Mouse (Mus musculus) stomach, embryonic 14.5 days (tissue): Measurements from ENCODE around the gene Slco3a1. TPM values are rescaled to one million over a fixed set of nuclear protein-coding genes. Genes with fewer than 3 reads are reported as not detected.

ENCODE experiments used
- ATAC-seq: fragments of 200-750 bp; cut with Nextera tagmentation; 2 replicates; pipeline ENCODE4 v1.8.0; 2017; ENCODE audit warnings: low read depth, moderate TSS enrichment; ENCODE audit not compliant: insufficient number of reproducible peaks, insufficient read depth, low FRiP score
- H3K27ac ChIP-seq: fragments of 300-500 bp; sonication (generic); 2 replicates; pipeline ENCODE4 v1.5.1; 2014; ENCODE audit warnings: mild to moderate bottlenecking, low read length, moderate library complexity, mixed read lengths
- H3K27me3 ChIP-seq: fragments of 300-500 bp; sonication (generic); 2 replicates; pipeline ENCODE4 v1.6.1; 2014; ENCODE audit warnings: low read length, control low read depth, mixed read lengths; ENCODE audit not compliant: control insufficient read depth, insufficient read depth
- H3K36me3 ChIP-seq: fragments of 300-500 bp; sonication (generic); 2 replicates; pipeline ENCODE4 v1.6.1; 2014; ENCODE audit warnings: mild to moderate bottlenecking, control low read depth, low read length, moderate library complexity, mixed read lengths; ENCODE audit not compliant: control insufficient read depth, insufficient read depth
- H3K4me1 ChIP-seq: fragments of 300-500 bp; sonication (generic); 2 replicates; pipeline ENCODE4 v1.6.1; 2014; ENCODE audit warnings: low read length, control low read depth, mixed read lengths; ENCODE audit not compliant: control insufficient read depth, insufficient read depth
- H3K4me2 ChIP-seq: fragments of 300-500 bp; sonication (generic); replicated peaks from 2 replicates; pipeline ENCODE4 v1.6.1; 2014; ENCODE audit warnings: low read depth, low read length, control low read depth
- H3K4me3 ChIP-seq: fragments of 300-500 bp; sonication (generic); 2 replicates; pipeline ENCODE4 v1.5.1; 2014; ENCODE audit warnings: low read depth, low read length, control low read depth
- H3K9ac ChIP-seq: fragments of 300-500 bp; sonication (generic); replicated peaks from 2 replicates; pipeline ENCODE4 v1.6.1; 2014; ENCODE audit warnings: low read depth, mild to moderate bottlenecking, control low read depth, low read length, moderate library complexity, mixed read lengths
- H3K9me3 ChIP-seq: fragments of 300-500 bp; sonication (generic); 2 replicates; pipeline ENCODE4 v1.6.1; 2016; ENCODE audit warnings: low read depth, low read length, control low read depth; ENCODE audit not compliant: control insufficient read depth
- WGBS: fragments of 180-500 bp; shearing (Covaris S2); extraction: QIAGEN DNeasy Blood & Tissue Kit; methylation state at CpG from one replicate; pipeline ENCODE4 v1.1.7; 2014; 5-methylcytosine and 5-hydroxymethylcytosine counted together
- polyA plus RNA-seq: library from polyadenylated mRNA; unstranded; fragments of >200 nt; fragmentation: Nextera tagmentation; extraction: Ambion mirVana; gene quantifications from 2 replicates; pipeline ENCODE4 v1.2.1, GENCODE M21; 2014

Slco3a1 gene
- polyA plus RNA-seq = 9.1 and 13.2 TPM in 2 replicates

DNA sequence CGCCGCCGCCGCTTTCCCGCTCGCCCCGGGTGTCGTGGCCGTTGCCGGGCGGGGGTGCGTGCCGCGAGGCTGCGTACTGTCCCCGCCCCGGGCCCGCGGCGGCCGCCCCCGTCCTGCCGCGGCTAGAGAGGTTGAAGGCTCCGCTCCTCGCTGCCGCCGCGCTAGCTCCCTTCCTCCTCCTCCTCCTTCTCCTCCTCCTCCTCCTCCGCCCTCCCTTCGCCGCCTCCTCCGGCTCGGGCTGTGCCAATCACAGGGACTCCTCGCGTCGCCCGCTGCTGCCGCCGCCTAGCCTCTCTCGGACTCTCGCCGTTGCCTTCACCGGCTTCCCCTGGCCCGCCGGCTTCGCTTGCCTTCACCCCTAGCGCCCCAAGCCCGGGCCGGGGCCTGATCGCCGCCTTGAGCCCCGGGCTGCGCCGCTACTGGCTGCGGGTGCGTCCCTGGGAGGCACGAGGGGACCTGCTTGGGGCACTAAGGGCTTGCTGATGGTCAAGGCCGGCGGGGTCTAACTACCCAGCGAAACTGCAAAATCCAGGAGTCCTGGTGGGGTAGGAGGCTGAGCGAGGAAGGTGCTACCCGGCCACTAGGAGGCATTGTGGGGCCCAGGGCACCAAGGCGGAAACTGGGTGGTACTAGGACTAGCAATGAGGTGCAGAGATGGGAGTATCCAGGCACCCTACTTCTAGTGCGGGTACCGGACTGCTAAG, at the start of gene Slco3a1:
Gene Slco3a1 (minus strand): TSS at position 173 of the 704 bp plus-strand sequence.
- Histone ChIP-seq H3K27me3 (no peaks in the 10 kb centered on the region), H3K4me3 (peak within 1 kb of the TSS; percentile 69), H3K9me3 (no peaks in the 10 kb centered on the region), H3K4me1 (0 out of 2 replicates have a peak, but pooled peaks cover 4% of the 10 kb centered on the region), H3K27ac (peak within 1 kb of the TSS; percentile 66; the same call in 1 of the 2 replicates), H3K9ac (peak within 1 kb of the TSS; percentile 58), H3K4me2 (peak within 1 kb of the TSS; percentile 97), H3K36me3 (no peaks in the 10 kb centered on the region)
- ATAC-seq = peak; percentile 79
- 2% methylated on average over 65 of the region's 66 CpGs for WGBS

DNA sequence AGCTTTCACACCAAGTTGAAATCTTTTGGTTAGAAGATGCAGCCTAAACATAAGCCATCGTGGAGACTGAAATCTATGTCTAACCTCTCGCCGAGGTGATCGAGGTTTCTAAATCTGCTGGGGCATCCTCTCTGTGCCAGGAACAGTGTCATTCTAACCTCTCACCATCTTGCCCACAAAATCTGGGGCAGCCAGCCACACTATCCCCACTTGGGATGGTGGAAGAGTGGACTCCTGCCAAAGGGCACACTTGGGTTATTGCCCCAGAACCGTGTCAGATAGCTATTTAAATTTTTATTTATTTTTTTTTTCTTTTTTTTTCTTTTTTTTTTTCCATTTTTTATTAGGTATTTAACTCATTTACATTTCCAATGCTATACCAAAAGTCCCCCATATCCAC, 46.4 kb upstream of the Slco3a1 start:
- H3K4me3 ChIP-seq = no peak overlapping the region
- WGBS = 93% methylated on average over 5 of the region's 5 CpGs
- H3K27me3 ChIP-seq = no peaks in the 10 kb centered on the region
- H3K27ac ChIP-seq = no peak overlapping the region
- no peaks in the 10 kb centered on the region for H3K36me3 ChIP-seq
- no peak overlapping the region for H3K4me2 ChIP-seq
- no peaks in the 10 kb centered on the region for H3K4me1 ChIP-seq
- ATAC-seq = no peak
- no peak overlapping the region for H3K9ac ChIP-seq
- H3K9me3 ChIP-seq = no peaks in the 10 kb centered on the region

DNA sequence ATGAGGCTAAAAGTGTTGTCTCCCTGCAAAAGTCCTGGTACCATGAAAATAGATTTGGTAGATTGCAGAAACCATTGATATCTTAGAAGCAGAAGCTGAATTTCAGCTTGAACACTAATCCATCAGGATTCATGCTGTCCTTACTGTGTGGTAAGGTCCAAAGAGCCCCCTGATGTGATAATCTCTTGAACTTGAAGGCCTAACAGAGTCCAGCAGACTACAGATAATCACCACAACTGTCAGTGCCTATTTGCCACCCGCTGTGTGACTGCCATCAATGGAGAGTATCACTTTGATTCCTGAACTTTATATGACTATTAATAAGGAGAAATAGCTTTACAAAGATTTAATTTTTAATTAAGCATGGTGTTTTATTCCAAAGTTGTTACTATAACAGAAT, 24.8 kb upstream of the Slco3a1 start:
- ATAC-seq = no peak
- no peaks in the 10 kb centered on the region for H3K27me3 ChIP-seq
- no peaks in the 10 kb centered on the region for H3K36me3 ChIP-seq
- H3K9me3 ChIP-seq = no peaks in the 10 kb centered on the region
- H3K9ac ChIP-seq = no peak overlapping the region
- 83% methylated on average over 1 of the region's 1 CpGs for WGBS
- no peaks in the 10 kb centered on the region for H3K4me1 ChIP-seq
- H3K4me2 ChIP-seq = no peak overlapping the region
- H3K27ac ChIP-seq = no peak overlapping the region
- H3K4me3 ChIP-seq = no peak overlapping the region

DNA sequence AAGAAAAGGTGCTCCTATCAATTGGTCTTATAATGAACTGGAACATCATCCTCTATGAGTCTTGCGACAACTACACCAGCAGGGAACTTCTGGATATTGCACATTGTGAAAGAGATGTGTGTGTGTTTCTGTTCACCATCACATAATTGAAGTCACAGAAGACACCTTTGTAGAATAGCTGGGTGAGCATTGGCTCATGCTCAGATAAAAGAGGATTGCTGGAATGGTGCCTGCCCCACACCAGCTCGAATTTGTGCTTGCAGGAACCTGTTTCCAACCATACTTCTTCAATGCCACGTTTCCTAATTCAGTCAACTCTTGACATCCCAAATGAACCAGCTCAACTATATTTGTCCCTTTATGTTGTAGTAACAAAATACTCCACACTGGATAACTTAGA, 21.1 kb upstream of the Slco3a1 start:
- no peak overlapping the region for H3K4me3 ChIP-seq
- no peaks in the 10 kb centered on the region for H3K36me3 ChIP-seq
- no peaks in the 10 kb centered on the region for H3K4me1 ChIP-seq
- H3K27ac ChIP-seq = no peak overlapping the region
- no peaks in the 10 kb centered on the region for H3K27me3 ChIP-seq
- H3K9me3 ChIP-seq = no peaks in the 10 kb centered on the region
- no peak for ATAC-seq
- H3K9ac ChIP-seq = no peak overlapping the region
- WGBS = 73% methylated on average over 3 of the region's 3 CpGs
- no peak overlapping the region for H3K4me2 ChIP-seq

DNA sequence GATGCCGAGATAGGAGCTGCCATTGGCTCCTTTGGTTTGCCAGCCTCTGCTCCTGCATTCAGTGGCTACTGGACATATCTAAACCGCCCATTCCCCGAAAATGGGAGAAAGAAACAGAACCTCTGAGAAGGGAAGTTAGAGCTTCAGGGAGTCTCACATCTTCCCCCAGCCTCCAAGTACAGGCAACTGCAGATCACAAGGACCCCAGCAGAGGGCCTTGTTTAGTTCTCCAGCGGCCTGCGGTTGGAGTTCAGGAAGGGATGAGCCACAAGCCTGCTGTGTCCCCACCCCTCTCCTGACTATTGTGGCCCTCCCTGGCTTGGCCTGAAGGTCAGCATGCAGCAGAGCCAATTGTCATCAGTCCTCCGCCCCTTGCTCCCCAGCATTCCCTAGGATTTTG, 836 bp upstream of the Slco3a1 start:
- 17% methylated on average over 6 of the region's 6 CpGs for WGBS
- Histone ChIP-seq H3K27me3 (no peaks in the 10 kb centered on the region), H3K27ac (no peak overlapping the region), H3K9ac (peak overlapping the region; percentile 58; the same call in 1 of the 2 replicates), H3K4me2 (peak overlapping the region; percentile 97), H3K4me1 (0 out of 2 replicates have a peak, but pooled peaks cover 4% of the 10 kb centered on the region), H3K36me3 (no peaks in the 10 kb centered on the region), H3K9me3 (no peaks in the 10 kb centered on the region), H3K4me3 (peak overlapping the region; percentile 69)
- no peak for ATAC-seq

DNA sequence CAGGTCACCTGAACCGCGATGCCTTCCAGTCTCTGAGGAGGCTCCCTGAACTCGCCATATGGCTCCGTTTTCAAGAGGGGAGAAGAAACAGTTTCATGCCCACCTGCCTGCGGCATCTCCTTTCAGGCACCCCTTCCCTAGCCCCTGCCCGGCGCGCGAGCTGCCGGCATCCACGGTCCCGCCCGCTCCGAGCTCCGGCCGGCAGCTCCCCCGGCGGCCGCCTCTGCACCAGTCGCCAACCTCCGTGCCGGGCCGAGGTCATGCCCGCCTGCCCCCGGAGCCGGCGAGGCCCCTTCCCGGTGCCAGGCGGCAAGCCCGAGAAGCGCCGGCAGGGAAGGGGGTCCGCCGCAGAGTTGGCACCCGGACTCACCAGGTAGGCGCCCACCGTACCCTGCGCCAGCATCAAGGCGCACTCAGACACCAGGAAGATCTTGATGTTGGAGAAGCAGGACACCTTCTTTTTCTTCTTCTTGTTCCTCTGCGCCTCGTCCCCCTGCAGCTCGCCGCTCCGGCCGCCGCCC, 479 bp downstream of the Slco3a1 start:
- under 1% methylated on average over 44 of the region's 46 CpGs for whole genome bisulfite sequencing
- no peaks in the 10 kb centered on the region for H3K27me3 ChIP-seq
- peak overlapping the region; percentile 58; the same call in 1 of the 2 replicates for H3K9ac ChIP-seq
- peak overlapping the region; percentile 69 for H3K4me3 ChIP-seq
- peak overlapping the region; percentile 97 for H3K4me2 ChIP-seq
- H3K36me3 ChIP-seq = no peaks in the 10 kb centered on the region
- peak; percentile 54; the same call in 1 of the 2 replicates for ATAC-seq
- H3K4me1 ChIP-seq = 0 out of 2 replicates have a peak, but pooled peaks cover 4% of the 10 kb centered on the region
- H3K27ac ChIP-seq = peak overlapping the region; percentile 21; the same call in 1 of the 2 replicates
- no peaks in the 10 kb centered on the region for H3K9me3 ChIP-seq

DNA sequence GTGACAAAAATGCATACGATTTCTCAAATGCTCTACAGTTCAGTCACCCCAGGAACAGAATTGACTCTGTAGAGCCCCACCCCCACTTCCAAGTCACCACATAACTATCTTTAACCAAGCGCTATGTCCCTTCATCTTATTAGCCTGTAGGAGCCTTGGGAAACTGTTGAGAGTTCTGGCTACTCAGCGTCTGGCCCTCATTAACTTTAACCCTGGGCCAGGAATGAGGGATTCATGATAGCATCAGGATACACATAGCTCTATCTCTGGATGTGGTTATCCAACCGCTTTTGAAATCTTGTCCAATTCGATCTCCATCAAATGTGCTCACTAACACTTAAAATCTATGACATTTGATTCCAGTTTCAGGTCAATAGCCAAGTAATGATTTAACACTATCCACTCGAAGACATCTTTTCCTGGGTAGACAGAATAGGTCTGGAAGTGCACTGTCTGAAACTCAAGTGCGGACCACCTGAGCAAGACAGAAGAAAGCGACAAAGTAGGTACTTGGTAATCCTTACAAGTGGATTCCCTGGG, 1.4 kb downstream of the Slco3a1 start:
- no peak for ATAC-seq
- no peak overlapping the region for H3K27ac ChIP-seq
- WGBS = 63% methylated on average over 8 of the region's 8 CpGs
- peak overlapping the region; percentile 69; the same call in 1 of the 2 replicates for H3K4me3 ChIP-seq
- H3K36me3 ChIP-seq = no peaks in the 10 kb centered on the region
- no peaks in the 10 kb centered on the region for H3K9me3 ChIP-seq
- 0 out of 2 replicates have a peak, but pooled peaks cover 4% of the 10 kb centered on the region for H3K4me1 ChIP-seq
- no peaks in the 10 kb centered on the region for H3K27me3 ChIP-seq
- H3K9ac ChIP-seq = no peak overlapping the region
- peak overlapping the region; percentile 97 for H3K4me2 ChIP-seq

DNA sequence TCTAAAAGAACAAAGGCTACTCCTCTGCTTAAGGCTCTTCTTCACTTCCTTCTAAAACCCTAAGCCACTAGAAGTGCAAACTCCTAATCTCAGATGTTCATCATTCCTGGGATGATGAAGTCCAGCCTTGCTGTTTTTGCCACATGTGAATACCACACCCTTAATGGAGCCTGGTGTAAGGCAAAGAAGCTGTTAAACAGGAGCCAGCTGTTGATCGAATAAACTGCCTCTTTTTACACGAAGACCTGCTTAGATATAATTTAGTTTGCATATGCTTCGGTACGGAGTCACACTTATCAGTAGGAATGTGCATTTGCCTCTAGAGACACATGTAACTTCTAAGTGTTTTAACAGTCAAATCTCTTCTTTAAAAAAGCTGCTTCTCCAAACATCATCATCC, 2.0 kb downstream of the Slco3a1 start:
- Histone ChIP-seq H3K9ac (no peak overlapping the region), H3K9me3 (no peaks in the 10 kb centered on the region), H3K36me3 (no peaks in the 10 kb centered on the region), H3K4me3 (no peak overlapping the region), H3K4me2 (peak overlapping the region; percentile 5; the same call in 1 of the 2 replicates), H3K4me1 (0 out of 2 replicates have a peak, but pooled peaks cover 4% of the 10 kb centered on the region), H3K27me3 (no peaks in the 10 kb centered on the region), H3K27ac (no peak overlapping the region)
- WGBS = 45% methylated on average over 4 of the region's 4 CpGs
- no peak for ATAC-seq
